9 mouse cellular contexts compared by ENCODE assay signal in genomic region chr6:34869225-34869915, GRCm38 (mm10). TPM values are rescaled to one million over a fixed set of nuclear protein-coding genes. Genes with fewer than 3 reads are reported as not detected.
A peak's percentile ranks its signal among the peaks of the same experiment; 100 is the strongest.
DNase-seq lines count a peak whose midpoint lies in the region; ATAC-seq lines count a peak whose summit lies in the region.
"Had no signal": no experiment of that assay in that cellular context is flagged by ENCODE, and none has a peak within 500 bp of the region (broad histone marks: within the 10 kb centered on the region; RNA-seq: fewer than 3 reads in every experiment).

No protein-coding gene starts in this region.

- no peak overlapping the region for H3K27ac ChIP-seq in neural tube, embryonic 15.5 days (replicated peaks)
- peak overlapping the region; percentile 61 for H3K27ac ChIP-seq in liver, embryonic 16.5 days (ENCODE audit: low read length)

- no peaks in the 10 kb centered on the region for H3K9me3 ChIP-seq in neural tube, embryonic 15.5 days (replicated peaks)
- no peaks in the 10 kb centered on the region for H3K9me3 ChIP-seq in liver, embryonic 16.5 days (replicated peaks; ENCODE audit: control insufficient read depth, low read length)

- 82% methylated on average over 13 of the region's 13 CpGs for WGBS in neural tube, embryonic 15.5 days
- WGBS in liver, embryonic 16.5 days (ENCODE audit: insufficient replicate concordance) = 11% methylated on average over 13 of the region's 13 CpGs

- H3K27me3 ChIP-seq in neural tube, embryonic 15.5 days (replicated peaks) = no peaks in the 10 kb centered on the region
- H3K27me3 ChIP-seq in liver, embryonic 16.5 days (ENCODE audit: control insufficient read depth, insufficient read depth, low read depth, low read length) = no peaks in the 10 kb centered on the region

- ATAC-seq in neural tube, embryonic 15.5 days (ENCODE audit: low FRiP score) = no peak
- peak; percentile 68 for ATAC-seq in granulocyte monocyte progenitor cell, adult 5-6 weeks (replicated peaks; ENCODE audit: poor library complexity, severe bottlenecking)
- ATAC-seq in liver, embryonic 16.5 days (ENCODE audit: low read depth) = peak; percentile 58

- DNase-seq in neural tube, embryonic 10.5 days (ENCODE audit: extremely low spot score, low spot score) = peak; percentile 13
- DNase-seq in thymus, postnatal 4 days = peak; percentile 58
- DNase-seq in embryo, embryonic 9.5 days (ENCODE audit: extremely low spot score) = no peak
- DNase-seq in urinary bladder, adult 18-20 months (ENCODE audit: low spot score in 2 of 2) = no peak
- no peak for DNase-seq in gastrocnemius, postnatal 25 days

- no peak overlapping the region for H3K9ac ChIP-seq in neural tube, embryonic 15.5 days (replicated peaks)
- H3K9ac ChIP-seq in liver, embryonic 16.5 days (ENCODE audit: low read depth, low read length) = peak overlapping the region; percentile 44

- H3K4me3 ChIP-seq in neural tube, embryonic 15.5 days (replicated peaks) = no peak overlapping the region
- H3K4me3 ChIP-seq in liver, embryonic 16.5 days (ENCODE audit: low read depth, low read length) = peak overlapping the region; percentile 29

- no peaks in the 10 kb centered on the region for H3K36me3 ChIP-seq in neural tube, embryonic 15.5 days
- no peaks in the 10 kb centered on the region for H3K36me3 ChIP-seq in liver, embryonic 16.5 days (ENCODE audit: control insufficient read depth, insufficient read depth)

- no peaks in the 10 kb centered on the region for H3K4me1 ChIP-seq in neural tube, embryonic 15.5 days
- H3K4me1 ChIP-seq in liver, embryonic 16.5 days (ENCODE audit: control insufficient read depth, low read depth, low read length) = peaks cover 55% of the 10 kb centered on the region

- no peak overlapping the region for H3K4me2 ChIP-seq in neural tube, embryonic 15.5 days
- H3K4me2 ChIP-seq in liver, embryonic 16.5 days (ENCODE audit: low read depth, low read length) = peak overlapping the region; percentile 63

RNA-seq across cellular contexts. Expression of gene Tmem140, which starts 6.4 kb away (rescaled TPM):
- 1.1 and 2.6 TPM in 2 replicates for polyA plus RNA-seq in neural tube, embryonic 15.5 days (2015; fragmentation: Nextera tagmentation; extraction: Ambion mirVana)
- 0.23 and 1.9 TPM in 2 replicates for total RNA-seq in granulocyte monocyte progenitor cell, adult 5-6 weeks (2014; fragmentation: Nextera tagmentation)
- total RNA-seq in granulocyte monocyte progenitor cell, adult 5-6 weeks (2017) = 0.26 and 0.82 TPM in 2 replicates
- 8.8 and 10.0 TPM in 2 replicates for polyA plus RNA-seq in liver, embryonic 16.5 days (2015; fragmentation: Nextera tagmentation; extraction: Ambion mirVana)
- total RNA-seq in gastrocnemius, postnatal 25 days (2021) = 10 to 100 TPM; 15.5 to 24.0 TPM

RNA-seq across cellular contexts. Expression of gene Cyren, which starts 8.5 kb away (rescaled TPM):
- 8.8 and 10.6 TPM in 2 replicates for polyA plus RNA-seq in neural tube, embryonic 15.5 days (2015; fragmentation: Nextera tagmentation; extraction: Ambion mirVana)
- 1.8 and 9.5 TPM in 2 replicates for total RNA-seq in granulocyte monocyte progenitor cell, adult 5-6 weeks (2014; fragmentation: Nextera tagmentation)
- total RNA-seq in granulocyte monocyte progenitor cell, adult 5-6 weeks (2017) = 4.1 and 9.0 TPM in 2 replicates
- polyA plus RNA-seq in liver, embryonic 16.5 days (2015; fragmentation: Nextera tagmentation; extraction: Ambion mirVana) = 5.7 and 5.9 TPM in 2 replicates
- 1 to 10 TPM; 2.6 to 4.1 TPM for total RNA-seq in gastrocnemius, postnatal 25 days (2021)

RNA-seq across cellular contexts. Expression of gene Wdr91, which starts 41.3 kb away (rescaled TPM):
- polyA plus RNA-seq in neural tube, embryonic 15.5 days (2015; fragmentation: Nextera tagmentation; extraction: Ambion mirVana) = 13.4 and 15.1 TPM in 2 replicates
- total RNA-seq in granulocyte monocyte progenitor cell, adult 5-6 weeks (2014; fragmentation: Nextera tagmentation) = 11.8 and 12.6 TPM in 2 replicates
- 16.8 and 17.4 TPM in 2 replicates for total RNA-seq in granulocyte monocyte progenitor cell, adult 5-6 weeks (2017)
- 9.6 and 10.3 TPM in 2 replicates for polyA plus RNA-seq in liver, embryonic 16.5 days (2015; fragmentation: Nextera tagmentation; extraction: Ambion mirVana)
- total RNA-seq in gastrocnemius, postnatal 25 days (2021) = 1 to 10 TPM; 5.1 to 5.8 TPM

RNA-seq across cellular contexts. Expression of gene Stra8, which starts 50.6 kb away (rescaled TPM):
- polyA plus RNA-seq in neural tube, embryonic 15.5 days (2015; fragmentation: Nextera tagmentation; extraction: Ambion mirVana) = not detected in 2 replicates
- total RNA-seq in granulocyte monocyte progenitor cell, adult 5-6 weeks (2014; fragmentation: Nextera tagmentation) = not detected in 2 replicates
- not detected in 2 replicates for total RNA-seq in granulocyte monocyte progenitor cell, adult 5-6 weeks (2017)
- polyA plus RNA-seq in liver, embryonic 16.5 days (2015; fragmentation: Nextera tagmentation; extraction: Ambion mirVana) = not detected in 2 replicates
- total RNA-seq in gastrocnemius, postnatal 25 days (2021) = not detected
- polyA plus RNA-seq: neural tube, embryonic 14.5 days had no signal

Comparison
In these comparisons a context has a peak if more than half of its experiments do, and no peak if none do; other contexts are left out.
1. DNase-seq: peak in neural tube, embryonic 10.5 days (single experiment) and thymus, postnatal 4 days (single experiment); none in embryo, embryonic 9.5 days (single experiment), urinary bladder, adult 18-20 months (0 of 2) and gastrocnemius, postnatal 25 days (single experiment).
2. RNA of gene Tmem140, which starts 6.4 kb away (total RNA-seq): 15.5 to 24.0 TPM in gastrocnemius, postnatal 25 days; 0.23 to 1.9 TPM in granulocyte monocyte progenitor cell, adult 5-6 weeks; every median in the first group is over 4 times any median in the second.